Mouse (Mus musculus) limb, embryonic 14.5 days (tissue): ENCODE data around the gene Mat2a. TPM values are rescaled to one million over a fixed set of nuclear protein-coding genes. Genes with fewer than 3 reads are reported as not detected.

Experiments used
- ATAC-seq: fragments of 200-750 bp; cut with Nextera tagmentation; 2 replicates; pipeline ENCODE4 v1.8.0; 2017; ENCODE audit warnings: low read depth, moderate number of reproducible peaks, moderate TSS enrichment; ENCODE audit not compliant: low FRiP score
- DNase-seq: peaks from one replicate; pipeline ENCODE4 v3.0.0-alpha.2; 2015; ENCODE audit warnings: low spot score
- H3K27ac ChIP-seq: fragments of 300-500 bp; sonication (generic); replicated peaks from 2 replicates; pipeline ENCODE4 v1.5.1; 2014; ENCODE audit warnings: low read depth, mild to moderate bottlenecking, low read length, moderate library complexity, mixed read lengths
- H3K27me3 ChIP-seq: fragments of 300-500 bp; sonication (generic); 2 replicates; pipeline ENCODE4 v1.6.1; 2014; ENCODE audit warnings: low read length, mixed read lengths; ENCODE audit not compliant: control insufficient read depth, insufficient read depth
- H3K36me3 ChIP-seq: fragments of 300-500 bp; sonication (generic); 2 replicates; pipeline ENCODE4 v1.6.1; 2014; ENCODE audit warnings: mild to moderate bottlenecking, low read length, moderate library complexity, mixed read lengths; ENCODE audit not compliant: control insufficient read depth, insufficient read depth
- H3K4me1 ChIP-seq: fragments of 300-500 bp; sonication (generic); 2 replicates; pipeline ENCODE4 v1.6.1; 2014; ENCODE audit warnings: antibody characterized with exemption, low read length, mixed read lengths; ENCODE audit not compliant: control insufficient read depth, insufficient read depth
- H3K4me2 ChIP-seq: fragments of 300-500 bp; sonication (generic); replicated peaks from 2 replicates; pipeline ENCODE4 v1.6.1; 2014; ENCODE audit warnings: low read depth, mild to moderate bottlenecking, low read length, moderate library complexity; ENCODE audit not compliant: severe bottlenecking
- H3K4me3 ChIP-seq: fragments of 300-500 bp; sonication (generic); replicated peaks from 2 replicates; pipeline ENCODE4 v1.5.1; 2014; ENCODE audit warnings: low read length
- H3K9ac ChIP-seq: fragments of 300-500 bp; sonication (generic); 2 replicates; pipeline ENCODE4 v1.6.1; 2014; ENCODE audit warnings: mild to moderate bottlenecking, low read depth, low read length, moderate library complexity; ENCODE audit not compliant: severe bottlenecking
- H3K9me3 ChIP-seq: fragments of 300-500 bp; sonication (generic); 2 replicates; pipeline ENCODE4 v1.6.1; 2016; ENCODE audit warnings: low read length; ENCODE audit not compliant: control insufficient read depth
- POLR2A ChIP-seq: fragments of 200-500 bp; IDR thresholded peaks from 2 replicates; pipeline ENCODE4 v1.8.0; 2012; ENCODE audit warnings: inconsistent platforms, mild to moderate bottlenecking, moderate library complexity, borderline replicate concordance; ENCODE audit not compliant: insufficient read depth, insufficient read length; ENCODE audit errors: extremely low read depth
- WGBS: fragments of 180-500 bp; shearing (Covaris S2); extraction: QIAGEN DNeasy Blood & Tissue Kit; methylation state at CpG from one replicate; pipeline ENCODE4 v1.1.7; 2014; 5-methylcytosine and 5-hydroxymethylcytosine counted together
- polyA plus RNA-seq, 2 experiments: library from polyadenylated mRNA; depleted of rRNA in 1 of 2; stranded (reverse) in 1 of 2; unstranded in 1 of 2; fragments of >200 nt; fragmentation: Nextera tagmentation in 1 of 2; extraction: Ambion mirVana in 1 of 2; gene quantifications; 2 replicates each; pipeline versions ENCODE4 v1.2.1 to v1.2.3; 2012 to 2014

Gene Mat2a
- polyA plus RNA-seq, 2 experiments: 285 to 352 TPM

DNA sequence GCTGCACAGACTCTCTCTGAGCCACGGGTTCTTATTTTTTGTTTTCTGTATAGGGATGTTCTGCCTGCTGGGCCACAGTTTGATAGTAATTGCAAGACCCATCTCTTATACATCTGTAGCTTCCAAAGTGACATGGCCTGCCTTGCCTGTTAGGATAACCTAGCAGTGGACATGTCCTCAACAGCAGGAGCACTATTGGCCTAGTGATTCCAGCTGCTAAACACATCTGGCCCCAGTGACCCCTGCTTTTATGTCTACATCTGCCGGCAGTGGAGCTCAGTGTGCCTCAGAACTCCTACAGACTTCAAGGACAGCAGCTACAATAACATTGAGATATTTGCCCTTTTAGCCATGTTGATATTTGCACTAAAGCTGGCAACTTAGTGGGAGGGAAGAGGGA, 39.4 kb downstream of the Mat2a start:
- no peak for DNase-seq
- no peaks in the 10 kb centered on the region for H3K27me3 ChIP-seq
- H3K9ac ChIP-seq: no peak overlapping the region
- H3K4me2 ChIP-seq: no peak overlapping the region
- no peak overlapping the region for H3K4me3 ChIP-seq
- no peak for TF ChIP-seq POLR2A
- no peaks in the 10 kb centered on the region for H3K4me1 ChIP-seq
- WGBS: 46% methylated on average over 2 of the region's 2 CpGs
- no peak overlapping the region for H3K27ac ChIP-seq
- H3K36me3 ChIP-seq: no peaks in the 10 kb centered on the region
- no peaks in the 10 kb centered on the region for H3K9me3 ChIP-seq
- ATAC-seq: no peak

DNA sequence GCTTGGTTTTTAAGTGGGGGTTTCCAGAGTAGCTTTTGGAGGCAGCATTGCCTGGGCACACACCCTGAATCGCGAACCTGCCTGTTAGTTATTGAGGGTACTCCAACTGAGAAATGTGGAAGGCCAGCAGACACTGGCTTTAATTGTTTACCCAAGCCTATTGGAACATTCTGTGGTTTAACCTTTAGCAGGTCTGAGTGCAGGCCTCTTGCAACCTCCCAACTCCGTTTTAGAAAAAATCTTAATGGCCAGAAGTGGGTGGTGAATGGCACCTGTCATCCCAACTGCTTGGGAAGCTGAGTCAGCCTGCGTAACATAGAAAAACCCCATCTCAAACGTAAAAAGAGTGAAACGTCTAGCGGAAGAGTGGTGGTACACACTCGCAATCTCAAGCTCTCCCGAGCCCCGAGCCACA, 42.5 kb downstream of the Mat2a start:
- Histone ChIP-seq H3K9ac (no peak overlapping the region), H3K4me3 (no peak overlapping the region), H3K27me3 (no peaks in the 10 kb centered on the region), H3K36me3 (no peaks in the 10 kb centered on the region), H3K4me1 (no peaks in the 10 kb centered on the region), H3K9me3 (no peaks in the 10 kb centered on the region), H3K4me2 (no peak overlapping the region), H3K27ac (no peak overlapping the region)
- ATAC-seq (no peak), DNase-seq (no peak)
- no peak for TF ChIP-seq POLR2A
- WGBS: 77% methylated on average over 10 of the region's 10 CpGs

DNA sequence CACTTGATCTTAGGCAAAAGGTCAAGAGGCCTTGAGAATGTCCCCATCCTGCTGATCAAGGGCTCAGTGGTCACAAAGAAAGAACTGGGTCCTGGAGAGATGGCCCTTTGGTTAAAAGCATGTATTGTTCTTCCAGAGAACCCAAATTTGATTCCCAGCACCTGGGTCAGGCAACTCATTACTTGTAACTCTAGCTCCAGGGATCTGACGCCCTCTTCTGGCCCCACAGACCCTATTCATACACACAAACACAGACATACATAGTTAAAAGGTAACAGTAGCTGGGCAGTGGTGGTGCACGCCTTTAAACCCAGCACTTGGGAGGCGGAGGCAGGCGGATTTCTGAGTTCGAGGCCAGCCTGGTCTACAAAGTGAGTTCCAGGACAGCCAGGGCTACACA, 47.0 kb downstream of the Mat2a start:
- ATAC-seq: no peak
- WGBS: 90% methylated on average over 5 of the region's 5 CpGs
- TF ChIP-seq POLR2A: no peak
- no peaks in the 10 kb centered on the region for H3K36me3 ChIP-seq
- no peak overlapping the region for H3K9ac ChIP-seq
- peaks cover 27% of the 10 kb centered on the region for H3K4me1 ChIP-seq
- no peaks in the 10 kb centered on the region for H3K27me3 ChIP-seq
- no peak for DNase-seq
- H3K4me2 ChIP-seq: no peak overlapping the region
- no peak overlapping the region for H3K4me3 ChIP-seq
- no peaks in the 10 kb centered on the region for H3K9me3 ChIP-seq
- no peak overlapping the region for H3K27ac ChIP-seq

- Histone ChIP-seq H3K36me3 (peaks cover 9% of the 10 kb centered on the region), H3K4me3 (peak overlapping the region; percentile 58), H3K4me2 (peak overlapping the region; percentile 79), H3K27me3 (no peaks in the 10 kb centered on the region), H3K4me1 (peaks cover 27% of the 10 kb centered on the region), H3K9ac (peak overlapping the region; percentile 75), H3K9me3 (no peaks in the 10 kb centered on the region), H3K27ac (peak overlapping the region; percentile 94)
- no peak for TF ChIP-seq POLR2A
- DNase-seq (no peak), ATAC-seq (no peak)
- WGBS: 17% methylated on average over 12 of the region's 12 CpGs
Observed at GRCm38 (mm10) chr6:72390795-72391521, 48.4 kb downstream of the Mat2a start.

DNA sequence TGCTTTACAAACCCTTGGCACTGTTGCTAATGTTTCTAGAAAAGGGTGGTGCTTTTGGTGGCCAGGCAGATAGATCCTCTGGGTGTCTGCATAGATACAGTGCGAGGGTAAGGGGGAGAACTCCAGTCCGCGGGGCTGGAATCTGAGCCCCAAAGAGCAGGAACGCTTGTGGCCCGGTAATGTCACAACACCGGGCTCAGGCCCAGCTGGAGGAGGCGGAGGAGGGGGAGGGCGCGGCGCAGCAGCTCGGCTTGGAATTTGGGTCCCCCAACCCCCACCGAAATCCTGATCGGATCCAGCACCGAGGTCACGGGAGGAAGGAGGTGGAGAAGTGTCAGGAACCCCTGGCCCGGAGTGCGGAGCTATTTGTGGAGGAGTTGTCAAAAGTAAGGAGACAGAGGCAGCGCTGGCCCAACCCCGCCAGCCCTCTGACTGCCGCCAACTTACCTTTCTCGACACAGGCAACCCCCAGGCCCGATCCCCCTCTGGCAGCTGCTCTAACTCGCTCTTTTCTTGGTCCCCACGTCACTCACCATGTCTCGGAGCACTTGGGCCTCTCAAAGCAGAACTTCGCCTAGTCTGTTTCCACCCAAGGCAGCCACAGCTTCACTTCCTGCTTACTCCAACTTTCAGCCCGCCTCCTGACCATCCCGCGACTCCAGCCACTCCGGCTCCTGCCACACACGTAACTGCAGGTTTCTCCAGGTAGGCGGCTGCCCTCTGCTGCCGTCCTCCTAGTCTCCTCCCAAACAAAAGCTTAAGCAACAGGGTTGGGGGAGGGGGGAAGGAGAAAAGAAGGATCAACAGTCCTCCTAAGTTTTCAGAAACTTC, 49.2 kb downstream of the Mat2a start, which contains the start of gene Vamp8:
Vamp8 (minus strand) TSS at position 763 of the 831 bp plus-strand sequence.
- ATAC-seq (peak; percentile 71), DNase-seq (peak; percentile 59)
- Histone ChIP-seq H3K4me1 (peaks cover 27% of the 10 kb centered on the region), H3K9ac (peak within 1 kb of the TSS; percentile 75), H3K4me3 (peak within 1 kb of the TSS; percentile 58), H3K36me3 (peaks cover 17% of the 10 kb centered on the region), H3K4me2 (peak within 1 kb of the TSS; percentile 79), H3K27me3 (no peaks in the 10 kb centered on the region), H3K9me3 (no peaks in the 10 kb centered on the region), H3K27ac (peak within 1 kb of the TSS; percentile 94)
- peak; percentile 68; the same call in 1 of the 2 replicates for TF ChIP-seq POLR2A
- 3% methylated on average over 24 of the region's 33 CpGs for WGBS
